Mouse (Mus musculus): ENCODE data around the gene Tspyl1.

Gene Tspyl1

DNA sequence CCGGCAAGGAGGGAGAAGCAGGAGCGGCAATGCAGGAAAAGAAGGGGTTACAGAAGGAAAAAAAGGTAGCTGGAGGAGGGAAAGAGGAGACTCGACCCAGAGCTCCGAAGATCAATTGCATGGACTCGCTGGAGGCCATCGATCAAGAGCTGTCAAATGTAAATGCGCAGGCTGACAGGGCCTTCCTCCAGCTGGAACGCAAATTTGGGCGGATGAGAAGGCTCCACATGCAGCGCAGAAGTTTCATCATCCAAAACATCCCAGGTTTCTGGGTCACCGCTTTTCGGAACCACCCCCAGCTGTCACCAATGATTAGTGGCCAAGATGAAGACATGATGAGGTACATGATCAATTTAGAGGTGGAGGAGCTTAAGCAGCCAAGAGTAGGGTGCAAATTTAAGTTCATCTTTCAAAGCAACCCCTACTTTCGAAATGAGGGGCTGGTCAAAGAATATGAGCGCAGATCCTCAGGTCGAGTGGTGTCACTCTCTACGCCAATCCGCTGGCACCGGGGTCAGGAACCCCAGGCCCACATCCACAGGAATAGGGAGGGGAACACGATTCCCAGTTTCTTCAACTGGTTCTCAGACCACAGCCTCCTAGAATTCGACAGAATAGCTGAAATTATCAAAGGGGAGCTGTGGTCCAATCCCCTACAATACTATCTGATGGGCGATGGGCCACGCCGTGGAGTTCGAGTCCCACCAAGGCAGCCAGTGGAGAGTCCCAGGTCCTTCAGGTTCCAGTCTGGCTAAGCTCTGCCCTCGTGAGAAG lies 16.2 kb downstream of the Tspyl1 start:
- DNase-seq (ENCODE audit: extremely low read depth, low read depth) = no peak

DNA sequence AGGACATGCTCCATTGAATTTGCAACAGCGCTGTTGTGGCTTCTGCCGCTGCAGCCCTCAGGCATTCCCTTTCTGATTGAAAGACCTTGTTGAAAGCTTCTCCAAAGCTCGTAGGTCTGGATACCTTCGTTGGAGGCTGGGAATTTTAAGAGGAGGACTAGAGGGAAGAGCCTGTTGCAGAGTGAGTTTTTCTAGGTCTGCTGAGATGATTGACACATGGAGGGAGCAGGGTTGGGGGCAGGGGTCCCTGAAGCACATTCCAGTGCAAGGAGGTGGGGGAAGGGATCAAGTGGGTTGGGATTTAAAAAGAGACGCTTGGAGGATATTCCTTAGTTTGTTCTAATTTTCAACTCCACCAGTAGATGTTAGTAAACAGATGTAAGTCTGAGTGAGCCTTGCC lies 18.4 kb downstream of the Tspyl1 start:
- no peak for DNase-seq (ENCODE audit: extremely low read depth, low read depth)

DNA sequence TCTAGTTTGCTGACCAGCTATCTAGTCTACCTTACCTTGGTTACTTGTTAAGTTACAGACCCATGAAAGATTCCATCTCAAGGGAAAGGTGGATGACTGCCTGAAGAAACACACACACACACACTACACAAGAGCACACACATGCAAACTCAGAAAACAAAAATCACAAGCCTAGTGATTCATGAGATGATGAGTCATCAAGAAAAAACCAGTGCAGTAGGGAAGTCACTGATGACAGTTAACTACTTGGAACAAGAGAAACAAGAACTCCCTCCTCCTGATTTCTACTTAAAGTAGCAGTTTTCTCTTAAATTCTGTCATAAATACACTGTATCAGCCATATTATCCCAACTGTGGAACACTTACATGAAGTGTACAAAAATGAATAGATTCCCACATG lies 25.1 kb downstream of the Tspyl1 start:
- DNase-seq (ENCODE audit: extremely low read depth, low read depth) = no peak

DNA sequence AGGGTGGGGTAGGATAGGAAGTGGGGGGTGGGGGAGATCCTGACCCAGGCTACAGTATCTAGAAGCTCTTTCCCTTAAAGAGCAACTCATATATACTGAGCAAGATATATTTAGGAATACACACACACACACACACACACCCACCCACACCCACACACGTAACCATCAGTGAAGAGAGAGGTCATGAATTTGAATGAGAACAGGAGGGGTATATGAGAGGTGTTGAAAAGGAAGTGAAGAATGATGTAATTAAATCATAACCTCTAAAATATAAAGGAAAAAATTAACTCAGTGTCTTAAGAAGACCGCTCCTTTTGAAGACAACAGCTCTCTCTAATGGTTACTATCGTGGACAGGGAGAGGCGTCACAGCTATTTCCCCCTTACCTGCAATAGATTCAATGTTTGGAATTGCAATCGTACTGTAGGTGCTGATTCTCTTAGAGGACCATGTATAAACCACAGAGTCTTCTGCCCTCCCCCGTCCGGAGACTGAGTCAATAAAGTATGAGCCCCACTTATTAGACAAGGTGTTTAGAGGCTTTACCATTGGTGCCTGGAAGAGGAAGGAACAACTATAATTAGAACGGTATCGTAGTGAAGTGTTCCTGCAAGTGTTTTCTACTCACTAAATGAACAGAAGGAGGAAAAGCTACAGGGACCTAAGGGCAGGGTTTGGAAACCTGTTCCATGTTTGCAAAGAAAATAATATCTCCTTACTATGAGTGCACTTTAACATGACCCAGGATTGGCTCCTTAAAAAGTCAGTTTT lies 28.1 kb downstream of the Tspyl1 start:
- DNase-seq (ENCODE audit: extremely low read depth, low read depth) = no peak

DNA sequence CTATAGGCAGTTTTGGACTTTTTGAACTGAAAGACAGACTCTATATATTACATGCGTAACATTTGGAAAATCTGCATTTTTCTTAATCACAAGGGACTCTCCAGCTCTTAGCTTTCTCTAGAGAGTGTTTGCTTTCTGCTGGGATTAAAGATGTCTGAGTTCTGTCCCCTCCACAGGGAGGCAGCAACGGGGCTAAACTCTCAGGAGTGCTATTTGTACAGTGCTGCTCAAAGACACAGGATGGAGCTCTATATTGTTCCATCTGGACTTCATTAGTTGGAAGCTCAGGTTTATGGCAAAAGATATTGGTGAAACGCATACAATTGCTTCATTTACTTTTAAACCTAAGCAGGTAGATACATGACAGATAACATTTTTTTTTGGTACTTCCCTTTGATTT lies 30.5 kb downstream of the Tspyl1 start:
- no peak for DNase-seq (ENCODE audit: extremely low read depth, low read depth)

DNA sequence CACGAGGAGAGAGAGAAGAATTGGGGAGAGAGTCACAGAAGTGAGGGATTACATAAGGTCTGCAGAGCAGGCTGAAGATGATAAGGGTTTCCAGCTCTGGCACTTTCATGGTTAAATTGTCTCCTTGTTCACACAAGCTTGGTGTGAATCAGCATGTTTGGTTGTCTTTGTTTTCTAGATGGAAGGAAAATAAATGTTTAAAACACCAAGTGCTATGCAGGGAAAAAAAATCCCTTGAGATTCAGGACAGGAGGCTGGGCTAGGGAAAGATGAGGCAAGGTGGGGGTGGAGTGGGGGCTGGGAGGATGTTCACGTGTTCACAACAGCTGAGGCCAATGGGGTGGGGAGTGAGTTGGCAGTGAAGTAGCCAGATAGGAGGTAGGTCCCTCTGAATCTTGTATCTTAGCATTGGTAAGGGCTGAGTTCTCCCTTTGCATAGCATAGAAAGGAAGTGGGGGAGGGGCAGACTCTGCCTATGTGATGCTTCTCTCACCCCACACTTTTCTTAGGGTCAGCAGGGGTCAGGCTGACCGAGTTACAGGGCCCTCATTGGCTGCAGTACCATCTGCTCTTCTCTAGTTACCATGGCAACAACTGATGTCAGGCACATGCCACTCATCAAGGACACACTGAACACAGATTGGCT lies 34.7 kb downstream of the Tspyl1 start:
- DNase-seq (ENCODE audit: extremely low read depth, low read depth) = no peak

DNA sequence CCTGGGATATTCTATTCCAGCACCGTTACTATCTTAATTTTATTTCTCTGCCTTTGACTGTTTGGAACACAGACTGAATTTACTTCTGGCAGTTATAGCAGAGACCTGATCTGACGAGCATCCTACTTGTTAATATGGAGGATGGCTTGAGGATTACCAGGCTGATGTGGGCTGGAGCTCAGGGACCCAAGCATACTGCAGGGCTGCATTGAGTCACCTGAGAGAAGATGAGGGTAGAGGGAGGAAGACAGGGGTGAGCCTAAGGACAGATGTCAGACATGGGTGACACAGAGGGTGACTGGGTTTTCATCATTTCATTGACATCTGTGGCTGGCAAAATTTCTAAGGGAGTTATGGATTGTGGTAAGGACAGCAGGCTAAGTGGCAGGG lies 35.2 kb downstream of the Tspyl1 start:
- DNase-seq (ENCODE audit: extremely low read depth, low read depth) = no peak

DNA sequence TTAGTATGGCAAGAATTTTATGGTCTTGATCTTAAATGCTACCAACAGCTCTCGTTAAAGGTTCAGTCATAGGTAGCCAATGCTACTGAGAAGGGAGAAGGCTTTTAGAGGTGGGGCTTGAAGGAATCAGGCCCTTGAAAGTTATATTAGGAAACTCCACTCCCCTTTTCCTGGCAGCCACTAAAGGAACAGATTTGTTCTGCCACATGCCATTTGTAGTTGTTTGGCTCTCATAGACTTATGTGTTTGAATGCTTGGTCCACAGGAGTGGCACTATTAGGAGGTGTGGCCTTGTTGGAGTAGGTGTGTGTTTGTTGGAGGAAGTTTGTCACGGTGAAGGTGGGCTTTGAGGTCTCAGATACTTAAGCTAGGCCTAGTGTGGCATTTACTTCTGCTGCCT lies 38.8 kb downstream of the Tspyl1 start:
- DNase-seq (ENCODE audit: extremely low read depth, low read depth) = no peak

DNA sequence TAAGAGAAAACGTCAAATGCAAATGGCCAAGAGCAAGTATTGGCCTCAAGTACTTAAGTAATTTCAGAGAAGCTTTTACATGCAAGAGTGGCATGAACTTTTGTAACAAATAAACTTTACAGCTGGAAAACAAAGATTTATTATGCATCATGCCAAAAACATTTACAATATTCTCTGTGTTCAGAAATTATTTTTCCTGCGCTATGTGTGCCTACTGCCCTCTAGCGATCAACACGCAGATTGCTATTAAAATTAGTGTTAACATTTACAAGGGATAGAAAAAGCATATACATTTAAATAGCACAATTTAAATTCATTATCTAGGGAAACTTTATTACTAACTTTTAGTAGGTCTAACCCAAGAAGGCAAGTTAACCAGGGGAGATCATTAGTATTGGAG lies 44.7 kb downstream of the Tspyl1 start:
- peak; percentile 16 for DNase-seq (ENCODE audit: extremely low read depth, low read depth)

DNA sequence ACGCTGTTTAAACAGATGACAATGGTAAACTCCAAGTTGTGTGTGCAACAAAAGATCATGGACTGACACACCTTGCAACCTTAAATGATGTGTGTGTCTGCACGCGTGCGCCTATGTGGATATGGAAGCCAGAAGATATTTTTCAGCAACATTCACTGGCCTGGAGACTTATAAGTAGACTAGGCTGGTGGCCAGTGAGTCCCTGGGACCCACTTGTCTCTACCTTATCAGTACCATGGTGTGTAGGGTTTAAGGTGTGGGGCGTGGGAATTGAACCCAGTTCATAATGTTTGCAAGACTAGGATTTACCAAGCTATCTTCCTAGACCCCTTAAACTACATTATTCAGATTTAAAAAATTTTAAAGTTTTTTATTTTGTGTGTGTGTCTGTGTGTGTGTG lies 45.2 kb downstream of the Tspyl1 start:
- DNase-seq (ENCODE audit: extremely low read depth, low read depth) = no peak

DNA sequence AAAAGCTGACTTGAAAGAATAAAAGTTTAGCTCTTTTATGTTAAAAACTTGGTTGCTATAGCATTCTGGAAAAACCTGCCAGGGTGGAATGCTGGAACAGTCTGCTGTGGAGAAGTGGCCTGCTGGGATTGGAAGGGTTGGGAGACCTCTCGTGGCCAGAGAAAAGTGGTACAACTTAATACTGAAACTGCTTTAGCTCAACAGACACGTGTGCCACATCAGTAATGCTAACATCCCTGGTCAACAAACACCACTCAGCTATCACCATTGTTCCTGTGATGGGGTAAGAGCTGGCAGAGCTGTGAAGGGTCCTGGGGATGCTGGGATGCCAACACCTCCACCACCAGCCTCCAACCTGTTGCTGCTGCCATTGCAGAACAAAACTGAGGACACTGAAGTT lies 46.3 kb downstream of the Tspyl1 start:
- no peak for DNase-seq (ENCODE audit: extremely low read depth, low read depth)

Data from MEL-GATA-1-ER (cell line).